Mouse (Mus musculus): Measurements from ENCODE around the gene Ccdc149.

- TF ChIP-seq CTCF (IDR thresholded peaks at IDR 0.05) (no peak), EP300 (IDR thresholded peaks at IDR 0.05) (no peak)
These were observed 14.2 kb downstream of the Ccdc149 start for GRCm38 (mm10) chr5:52457154-52457553.
